Mouse (Mus musculus): ENCODE results near the gene Anxa9. TPM values are rescaled to one million over a fixed set of nuclear protein-coding genes. Genes with fewer than 3 reads are reported as not detected.

Gene Anxa9
- polyA plus RNA-seq, 1 experiment from 2014 or later: 1.9 TPM

DNA sequence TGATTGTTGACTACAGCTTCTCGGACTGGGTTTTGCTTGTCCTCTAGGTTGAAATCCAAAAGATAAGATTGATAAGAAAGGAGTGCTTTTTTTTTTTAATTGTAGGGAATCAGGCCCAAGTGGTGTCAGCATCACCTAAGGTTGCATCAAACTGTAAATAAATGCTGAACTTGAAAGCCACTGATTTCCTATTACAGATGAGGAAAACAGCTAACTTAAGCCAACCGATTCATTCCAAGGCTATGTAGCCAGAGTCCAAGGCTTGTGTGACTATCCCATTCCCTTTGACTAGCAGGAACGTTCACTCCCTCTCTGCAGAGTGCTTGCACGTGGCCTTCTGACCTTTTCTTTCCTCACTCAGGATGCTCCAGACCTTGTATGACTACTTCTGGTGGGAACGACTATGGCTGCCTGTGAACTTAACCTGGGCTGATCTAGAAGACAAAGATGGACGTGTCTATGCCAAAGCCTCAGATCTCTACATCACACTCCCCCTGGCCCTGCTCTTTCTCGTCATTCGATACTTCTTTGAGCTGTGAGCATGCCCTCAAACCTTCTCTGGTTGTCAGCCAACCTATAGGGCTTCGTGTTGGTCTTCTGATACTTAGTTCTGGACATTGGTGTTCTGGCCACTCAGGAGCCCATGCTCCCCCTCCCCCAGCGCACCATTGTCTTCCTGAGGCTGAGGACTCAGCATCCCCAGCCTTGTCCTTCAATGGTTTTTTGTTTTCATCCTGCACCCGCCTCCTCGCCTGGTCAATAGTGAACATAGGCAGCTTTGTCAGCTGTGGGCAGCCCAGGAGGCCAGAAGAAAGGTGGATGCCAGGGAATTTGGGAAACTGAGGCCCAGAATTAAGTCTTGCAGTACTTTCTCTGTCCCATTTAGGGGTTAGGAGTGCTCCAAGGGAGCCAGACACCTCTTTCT lies 13.0 kb upstream of the Anxa9 start:
- no peaks in the 10 kb centered on the region for H3K27me3 ChIP-seq (ENCODE audit: poor library complexity, severe bottlenecking)
- WGBS: 77% methylated on average over 12 of the region's 12 CpGs
- DNase-seq (ENCODE audit: extremely low spot score, low spot score): no peak
- no peak overlapping the region for H3K4me3 ChIP-seq
- H3K9me3 ChIP-seq: no peaks in the 10 kb centered on the region
- peaks cover 71% of the 10 kb centered on the region for H3K36me3 ChIP-seq (replicated peaks)
- no peak overlapping the region for H3K27ac ChIP-seq
- peaks cover 46% of the 10 kb centered on the region for H3K4me1 ChIP-seq

GRCm38 (mm10) chr3:95319110-95319509 lies 12.1 kb upstream of the Anxa9 start:
- DNase-seq (ENCODE audit: extremely low spot score, low spot score): no peak
- no peak overlapping the region for H3K4me3 ChIP-seq
- no peaks in the 10 kb centered on the region for H3K27me3 ChIP-seq (ENCODE audit: poor library complexity, severe bottlenecking)
- no peaks in the 10 kb centered on the region for H3K9me3 ChIP-seq
- no peak overlapping the region for H3K27ac ChIP-seq
- H3K36me3 ChIP-seq (replicated peaks): peaks cover 62% of the 10 kb centered on the region
- WGBS: 68% methylated on average over 2 of the region's 2 CpGs
- peaks cover 54% of the 10 kb centered on the region for H3K4me1 ChIP-seq

GRCm38 (mm10) chr3:95318548-95318947 lies 11.6 kb upstream of the Anxa9 start:
- H3K27ac ChIP-seq: 0 out of 2 replicates have a peak overlapping the region, but pooled peaks have one; percentile 40
- peaks cover 59% of the 10 kb centered on the region for H3K4me1 ChIP-seq
- no peak overlapping the region for H3K4me3 ChIP-seq
- no peaks in the 10 kb centered on the region for H3K9me3 ChIP-seq
- peaks cover 56% of the 10 kb centered on the region for H3K36me3 ChIP-seq (replicated peaks)
- no peak for DNase-seq (ENCODE audit: extremely low spot score, low spot score)
- 37% methylated on average over 6 of the region's 6 CpGs for WGBS
- H3K27me3 ChIP-seq (ENCODE audit: poor library complexity, severe bottlenecking): no peaks in the 10 kb centered on the region

- Histone ChIP-seq H3K4me1 (peaks cover 62% of the 10 kb centered on the region), H3K9me3 (no peaks in the 10 kb centered on the region), H3K36me3 (replicated peaks) (peaks cover 46% of the 10 kb centered on the region), H3K4me3 (peak overlapping the region; percentile 26), H3K27ac (peak overlapping the region; percentile 31; the same call in 1 of the 2 replicates), H3K27me3 (ENCODE audit: poor library complexity, severe bottlenecking) (no peaks in the 10 kb centered on the region)
- 23% methylated on average over 12 of the region's 12 CpGs for WGBS
- DNase-seq (ENCODE audit: extremely low spot score, low spot score): peak; percentile 54
These were observed 10.6 kb upstream of the Anxa9 start for GRCm38 (mm10) chr3:95317414-95318080.

- Histone ChIP-seq H3K27ac (peak overlapping the region; percentile 99), H3K9me3 (no peaks in the 10 kb centered on the region), H3K27me3 (ENCODE audit: poor library complexity, severe bottlenecking) (no peaks in the 10 kb centered on the region), H3K36me3 (replicated peaks) (peaks cover 31% of the 10 kb centered on the region), H3K4me3 (peak overlapping the region; percentile 80), H3K4me1 (peaks cover 62% of the 10 kb centered on the region)
- 17% methylated on average over 9 of the region's 9 CpGs for WGBS
- no peak for DNase-seq (ENCODE audit: extremely low spot score, low spot score)
These were observed 9.0 kb upstream of the Anxa9 start for GRCm38 (mm10) chr3:95315844-95316550.

DNA sequence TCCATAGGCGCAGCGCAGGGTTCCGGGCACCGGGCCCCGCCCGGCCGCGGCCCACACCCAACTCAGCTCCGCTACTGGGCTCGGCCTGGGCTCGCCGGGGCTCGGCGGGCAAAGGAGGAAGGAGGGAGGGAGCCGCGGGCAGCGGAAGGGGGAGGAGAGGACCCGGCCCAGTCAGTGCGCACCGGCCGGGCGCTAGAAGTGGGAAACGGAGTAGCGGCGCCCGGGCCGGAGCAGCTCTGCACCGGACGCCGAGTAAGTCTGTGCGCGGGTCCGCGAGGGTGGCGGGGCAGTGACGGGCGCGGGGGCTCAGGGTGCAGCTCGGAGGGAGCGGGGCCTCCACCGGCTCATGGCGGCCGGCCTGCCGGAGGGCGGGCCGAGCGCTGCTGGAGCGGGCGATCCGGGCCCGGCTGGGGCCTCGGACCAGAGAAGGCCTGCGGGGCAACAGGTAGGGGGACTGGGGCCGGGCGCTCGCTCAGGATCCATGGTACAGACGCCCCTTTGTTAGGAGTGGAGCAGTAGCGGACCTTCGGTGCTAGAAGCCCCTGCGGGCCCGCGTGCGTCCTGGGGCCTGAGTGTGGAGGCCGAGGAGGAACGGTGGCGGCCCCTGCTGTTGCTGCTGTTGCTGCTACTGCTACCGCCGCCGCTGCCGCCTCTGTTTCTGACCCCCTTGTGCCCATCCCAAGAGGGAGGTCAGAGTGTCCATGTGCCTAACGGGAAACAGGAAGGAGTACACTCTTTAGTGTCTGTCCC lies 8.3 kb upstream of the Anxa9 start:
- Histone ChIP-seq H3K9me3 (no peaks in the 10 kb centered on the region), H3K27me3 (ENCODE audit: poor library complexity, severe bottlenecking) (no peaks in the 10 kb centered on the region), H3K36me3 (replicated peaks) (peaks cover 24% of the 10 kb centered on the region), H3K27ac (peak overlapping the region; percentile 99), H3K4me1 (peaks cover 60% of the 10 kb centered on the region), H3K4me3 (peak overlapping the region; percentile 80)
- peak; percentile 88 for DNase-seq (ENCODE audit: extremely low spot score, low spot score)
- under 1% methylated on average over 71 of the region's 71 CpGs for WGBS

DNA sequence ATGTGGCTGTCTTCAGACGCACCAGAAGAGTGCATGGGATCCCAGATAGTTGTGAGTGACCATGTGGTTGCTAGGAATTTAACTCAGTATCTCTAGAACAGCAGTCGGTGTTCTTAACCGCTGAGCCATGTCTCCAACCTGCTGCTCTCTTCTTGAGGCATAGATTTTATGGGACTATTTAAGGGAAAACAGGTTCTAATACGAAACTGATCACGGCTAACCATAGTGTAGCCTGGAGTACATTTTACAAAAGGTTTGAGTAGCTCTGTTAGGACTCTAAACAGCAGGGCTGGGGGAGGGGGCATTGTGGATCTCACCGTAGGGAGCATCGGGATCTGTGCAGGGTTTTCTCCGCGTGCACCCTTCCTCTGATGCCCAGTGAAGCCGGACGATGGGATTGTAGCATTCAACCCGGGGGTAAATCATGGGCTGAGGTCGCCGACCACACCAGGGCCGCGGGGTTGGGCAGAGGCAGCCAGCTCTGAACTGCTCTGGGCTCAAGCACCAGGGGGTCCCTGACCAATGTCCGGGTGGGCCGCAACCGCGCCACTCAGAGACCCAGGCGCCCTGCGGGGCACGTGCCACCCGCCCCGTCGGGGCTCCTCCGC lies 7.6 kb upstream of the Anxa9 start, which contains the start of gene Cers2:
Cers2 (plus strand) TSS at position 306 of the 608 bp plus-strand sequence.
- 4% methylated on average over 27 of the region's 27 CpGs for WGBS
- Histone ChIP-seq H3K4me3 (peak within 1 kb of the TSS; percentile 80), H3K9me3 (no peaks in the 10 kb centered on the region), H3K36me3 (replicated peaks) (peaks cover 17% of the 10 kb centered on the region), H3K27me3 (ENCODE audit: poor library complexity, severe bottlenecking) (no peaks in the 10 kb centered on the region), H3K4me1 (peaks cover 54% of the 10 kb centered on the region), H3K27ac (peak within 1 kb of the TSS; percentile 99)
- DNase-seq (ENCODE audit: extremely low spot score, low spot score): no peak

- no peak for DNase-seq (ENCODE audit: extremely low spot score, low spot score)
- H3K36me3 ChIP-seq (replicated peaks): peaks cover 13% of the 10 kb centered on the region
- H3K4me1 ChIP-seq: peaks cover 52% of the 10 kb centered on the region
- H3K27ac ChIP-seq: peak overlapping the region; percentile 99
- no peaks in the 10 kb centered on the region for H3K27me3 ChIP-seq (ENCODE audit: poor library complexity, severe bottlenecking)
- no peaks in the 10 kb centered on the region for H3K9me3 ChIP-seq
- peak overlapping the region; percentile 80 for H3K4me3 ChIP-seq
- 62% methylated on average over 6 of the region's 6 CpGs for WGBS
These were observed 7.1 kb upstream of the Anxa9 start for GRCm38 (mm10) chr3:95314075-95314474.

GRCm38 (mm10) chr3:95313476-95313875 lies 6.5 kb upstream of the Anxa9 start:
- Histone ChIP-seq H3K27ac (peak overlapping the region; percentile 60; the same call in 1 of the 2 replicates), H3K4me1 (peaks cover 46% of the 10 kb centered on the region), H3K9me3 (no peaks in the 10 kb centered on the region), H3K36me3 (replicated peaks) (peaks cover 7% of the 10 kb centered on the region), H3K27me3 (ENCODE audit: poor library complexity, severe bottlenecking) (no peaks in the 10 kb centered on the region), H3K4me3 (peak overlapping the region; percentile 80; the same call in 1 of the 2 replicates)
- DNase-seq (ENCODE audit: extremely low spot score, low spot score): no peak
- 36% methylated on average over 7 of the region's 7 CpGs for WGBS

GRCm38 (mm10) chr3:95312623-95313022 lies 5.6 kb upstream of the Anxa9 start:
- Histone ChIP-seq H3K9me3 (no peaks in the 10 kb centered on the region), H3K36me3 (replicated peaks) (peaks cover 3% of the 10 kb centered on the region), H3K4me3 (no peak overlapping the region), H3K27me3 (ENCODE audit: poor library complexity, severe bottlenecking) (no peaks in the 10 kb centered on the region), H3K4me1 (peaks cover 37% of the 10 kb centered on the region), H3K27ac (no peak overlapping the region)
- no peak for DNase-seq (ENCODE audit: extremely low spot score, low spot score)
- WGBS: 83% methylated on average over 6 of the region's 6 CpGs

DNA sequence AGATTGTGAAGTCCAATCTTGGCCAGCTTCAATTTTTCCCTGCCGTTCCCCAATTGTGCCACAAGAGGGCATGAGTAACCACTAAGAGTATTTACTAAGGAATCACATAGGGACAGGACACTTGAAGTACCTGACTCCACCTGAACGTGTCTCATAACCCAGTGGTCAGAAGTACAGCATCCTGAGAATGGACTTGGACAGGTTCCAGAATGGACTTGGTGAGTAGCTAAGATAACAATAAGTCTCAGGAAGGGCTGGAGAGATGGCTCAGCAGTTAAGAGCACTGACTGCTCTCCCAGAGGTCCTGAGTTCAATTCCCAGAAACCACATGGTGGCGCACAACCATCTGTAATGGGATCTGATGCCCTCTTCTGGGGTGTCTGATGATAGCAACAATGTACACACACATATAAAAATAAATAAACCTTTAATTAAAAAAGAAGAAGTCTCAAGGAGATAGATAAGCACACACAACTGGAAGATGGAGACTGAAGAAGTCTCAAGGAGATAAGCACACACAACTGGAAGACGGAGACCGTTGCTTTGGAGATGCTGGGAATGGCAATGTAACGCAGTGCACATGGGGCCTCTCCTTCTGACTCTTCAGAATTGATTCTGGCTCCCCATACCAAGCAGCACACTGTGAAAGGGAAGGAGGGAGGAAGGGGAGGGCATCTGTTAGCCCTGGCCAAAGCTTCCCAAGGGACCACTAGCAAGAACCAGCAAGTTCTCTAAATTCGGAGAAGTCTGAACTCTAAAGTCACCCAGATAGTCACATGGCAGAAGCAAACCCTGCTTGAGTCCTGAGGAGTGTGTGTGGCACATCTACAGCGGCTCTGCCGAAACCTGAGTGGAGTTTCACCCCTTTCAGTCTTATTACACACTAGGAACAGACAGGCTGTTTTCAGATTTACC lies 4.2 kb upstream of the Anxa9 start:
- Histone ChIP-seq H3K9me3 (no peaks in the 10 kb centered on the region), H3K27ac (no peak overlapping the region), H3K4me3 (no peak overlapping the region), H3K4me1 (peaks cover 25% of the 10 kb centered on the region), H3K36me3 (replicated peaks) (no peaks in the 10 kb centered on the region), H3K27me3 (ENCODE audit: poor library complexity, severe bottlenecking) (no peaks in the 10 kb centered on the region)
- 66% methylated on average over 9 of the region's 9 CpGs for WGBS
- DNase-seq (ENCODE audit: extremely low spot score, low spot score): peak; percentile 65
